Mouse (Mus musculus) stomach, postnatal 0 days (tissue): Measurements from ENCODE around the gene Sh3pxd2a.

Experiments
- CTCF ChIP-seq: IDR thresholded peaks from 2 replicates; pipeline ENCODE4 v1.5.1; 2016; ENCODE audit warnings: antibody characterized with exemption, low read depth, mild to moderate bottlenecking, moderate library complexity
- EP300 ChIP-seq: optimal IDR thresholded peaks from 2 replicates; pipeline ENCODE3; 2016; ENCODE audit warnings: antibody characterized with exemption

- TF ChIP-seq CTCF (no peak), EP300 (no peak)
These were observed 109.7 kb downstream of the Sh3pxd2a start for GRCm38 (mm10) chr19:47354456-47354855.
